8 mouse cellular contexts compared by ENCODE assay signal in the genomic region with DNA sequence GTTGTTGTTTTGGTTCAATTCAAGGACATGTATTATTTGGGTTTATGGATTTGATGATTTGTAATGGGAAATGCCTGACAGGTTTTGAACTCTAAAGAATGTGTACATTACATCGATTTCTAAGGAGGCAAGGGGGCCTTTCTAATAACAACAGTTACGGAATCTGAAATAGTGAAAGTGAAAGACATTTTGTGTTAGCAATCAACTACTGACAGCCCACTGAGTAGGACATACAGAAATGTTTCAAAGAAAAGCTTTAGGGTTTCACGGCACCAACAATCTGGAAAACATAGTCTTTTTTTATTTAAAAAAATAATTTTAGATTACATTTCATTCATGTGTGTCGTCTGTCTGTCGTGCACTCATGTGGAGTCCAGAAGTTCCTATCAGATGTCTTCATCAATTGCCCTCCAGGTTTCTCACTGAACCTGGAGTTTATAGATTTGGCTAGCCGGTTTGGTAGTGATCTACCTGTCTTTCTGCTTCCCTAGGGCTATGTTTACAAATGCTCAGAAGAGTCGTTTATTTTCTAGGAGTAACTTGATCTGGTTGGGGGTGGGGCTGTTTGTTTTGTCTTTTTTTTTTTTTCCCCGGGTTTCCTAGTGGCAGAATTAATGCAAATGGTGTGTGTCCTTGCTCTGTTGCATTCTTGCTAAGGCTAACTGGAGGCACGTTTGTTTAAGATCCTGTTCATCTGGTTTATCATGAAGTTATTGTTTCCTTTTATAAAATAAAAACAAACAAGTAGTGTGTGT. TPM values are rescaled to one million over a fixed set of nuclear protein-coding genes. Genes with fewer than 3 reads are reported as not detected.
DNase-seq lines count a peak whose midpoint lies in the region; ATAC-seq and TF ChIP-seq lines count a peak whose summit lies in the region.

No protein-coding gene starts in this region.

- peaks cover 2% of the 10 kb centered on the region for H3K36me3 ChIP-seq in erythroblast, embryonic 14.5 days (ENCODE audit: control insufficient read depth)
- H3K36me3 ChIP-seq in G1E (replicated peaks), result peaks cover 5% of the 10 kb centered on the region
- peaks cover 5% of the 10 kb centered on the region; the same call in 1 of the 2 replicates for H3K36me3 ChIP-seq in heart, embryonic 16.5 days (ENCODE audit: control insufficient read depth, insufficient read depth)
- 0 out of 2 replicates have a peak, but pooled peaks cover 5% of the 10 kb centered on the region for H3K36me3 ChIP-seq in liver, embryonic 12.5 days
- H3K36me3 ChIP-seq in thymus, adult 2 months (ENCODE audit: control insufficient read depth, insufficient read depth, low read length), result no peaks in the 10 kb centered on the region

- TF ChIP-seq POLR2A in thymus, adult 2 months (IDR thresholded peaks at IDR 0.05; ENCODE audit: control insufficient read depth, extremely low read depth, insufficient read depth, low read length, poor library complexity), result no peak

- H3K27ac ChIP-seq in heart, embryonic 16.5 days (ENCODE audit: low read length), result peak overlapping the region; percentile 82
- H3K27ac ChIP-seq in liver, embryonic 12.5 days, result 0 out of 2 replicates have a peak overlapping the region, but pooled peaks have one; percentile 30
- no peak overlapping the region for H3K27ac ChIP-seq in thymus, adult 2 months (ENCODE audit: control insufficient read depth, insufficient read depth, low read length)

- TF ChIP-seq CTCF in G1E (IDR thresholded peaks at IDR 0.05; ENCODE audit: low read depth, low read length), result no peak
- no peak for TF ChIP-seq CTCF in thymus, adult 2 months (IDR thresholded peaks at IDR 0.05; ENCODE audit: borderline replicate concordance, control insufficient read depth, extremely low read depth, insufficient read depth, low read length, poor library complexity)

- H3K9ac ChIP-seq in heart, embryonic 16.5 days (ENCODE audit: low read length), result peak overlapping the region; percentile 100
- peak overlapping the region; percentile 94 for H3K9ac ChIP-seq in liver, embryonic 12.5 days

- WGBS in heart, embryonic 16.5 days, result 8% methylated on average over 9 of the region's 9 CpGs
- WGBS in liver, embryonic 12.5 days (ENCODE audit: insufficient replicate concordance), result 11% methylated on average over 9 of the region's 9 CpGs
- 2% methylated on average over 9 of the region's 9 CpGs for WGBS in thymus, adult 2 months

- no peaks in the 10 kb centered on the region for H3K9me3 ChIP-seq in erythroblast, embryonic 14.5 days (ENCODE audit: control insufficient read depth, low read length)
- H3K9me3 ChIP-seq in G1E (replicated peaks), result no peaks in the 10 kb centered on the region; the same call in 1 of the 2 replicates
- H3K9me3 ChIP-seq in heart, embryonic 16.5 days (replicated peaks; ENCODE audit: control insufficient read depth, low read length), result no peaks in the 10 kb centered on the region
- no peaks in the 10 kb centered on the region for H3K9me3 ChIP-seq in liver, embryonic 12.5 days (replicated peaks)

- no peak for ATAC-seq in erythroblast, adult 5-6 weeks (replicated peaks; ENCODE audit: low FRiP score, poor library complexity, severe bottlenecking)
- ATAC-seq in G1E (ENCODE audit: extremely low read depth, insufficient number of reproducible peaks, low FRiP score, poor library complexity, severe bottlenecking), result no peak
- no peak for ATAC-seq in heart, embryonic 16.5 days (replicated peaks; ENCODE audit: extremely low read depth, insufficient read depth, low FRiP score)
- no peak for ATAC-seq in liver, embryonic 12.5 days

- peak overlapping the region; percentile 78 for H3K4me2 ChIP-seq in heart, embryonic 16.5 days (ENCODE audit: low read depth, low read length)
- H3K4me2 ChIP-seq in liver, embryonic 12.5 days, result peak overlapping the region; percentile 90

- H3K4me1 ChIP-seq in erythroblast, embryonic 14.5 days (ENCODE audit: control insufficient read depth), result peaks cover 38% of the 10 kb centered on the region
- H3K4me1 ChIP-seq in G1E (ENCODE audit: insufficient read depth, low read depth, low read length), result peaks cover 31% of the 10 kb centered on the region
- peaks cover 33% of the 10 kb centered on the region for H3K4me1 ChIP-seq in heart, embryonic 16.5 days (ENCODE audit: control insufficient read depth, insufficient read depth, low read length)
- H3K4me1 ChIP-seq in liver, embryonic 12.5 days, result peaks cover 16% of the 10 kb centered on the region
- H3K4me1 ChIP-seq in thymus, adult 2 months (replicated peaks; ENCODE audit: control insufficient read depth, insufficient read depth, low read length), result peaks cover 3% of the 10 kb centered on the region

- no peaks in the 10 kb centered on the region for H3K27me3 ChIP-seq in erythroblast, embryonic 14.5 days (ENCODE audit: control insufficient read depth)
- peaks cover 10% of the 10 kb centered on the region for H3K27me3 ChIP-seq in G1E (ENCODE audit: insufficient read depth, low read length)
- no peaks in the 10 kb centered on the region for H3K27me3 ChIP-seq in heart, embryonic 16.5 days (ENCODE audit: control insufficient read depth, insufficient read depth, low read length)
- no peaks in the 10 kb centered on the region for H3K27me3 ChIP-seq in liver, embryonic 12.5 days (replicated peaks)
- H3K27me3 ChIP-seq in thymus, adult 2 months (ENCODE audit: control insufficient read depth, insufficient read depth, low read length), result no peaks in the 10 kb centered on the region

- peak overlapping the region; percentile 94 for H3K4me3 ChIP-seq in erythroblast, embryonic 14.5 days (replicated peaks)
- H3K4me3 ChIP-seq in G1E (ENCODE audit: low read depth, low read length), result peak overlapping the region; percentile 49
- peak overlapping the region; percentile 97 for H3K4me3 ChIP-seq in heart, embryonic 16.5 days (ENCODE audit: low read length)
- H3K4me3 ChIP-seq in liver, embryonic 12.5 days, result peak overlapping the region; percentile 95
- H3K4me3 ChIP-seq in thymus, adult 2 months (ENCODE audit: control insufficient read depth, insufficient read depth, low read length), result no peak overlapping the region

- no peak for DNase-seq in G1E (ENCODE audit: low spot score)
- DNase-seq in spleen, adult 18-20 months, result no peak
- no peak for DNase-seq in thymus, adult 2 months
- DNase-seq in thymus, postnatal 25 days, result no peak

RNA-seq across cellular contexts. Expression of a gene that starts 0.8 kb away (rescaled TPM):
- 0.47 and 0.61 TPM in 2 replicates for polyA plus RNA-seq in erythroblast, embryonic 14.5 days (2012)
- 33.6 and 43.2 TPM in 2 replicates for total RNA-seq in erythroblast, adult 5-6 weeks (2015; ENCODE audit: low replicate concordance)
- total RNA-seq in erythroblast, adult 5-6 weeks (2017; ENCODE audit: low replicate concordance), result 21.0 and 25.0 TPM in 2 replicates
- 114 TPM in 2 replicates for total RNA-seq in G1E (2014; fragmentation: Nextera tagmentation)
- total RNA-seq in G1E (2017), result 32.8 and 35.9 TPM in 2 replicates
- polyA plus RNA-seq in G1E (2012), result 7.8 and 10.1 TPM in 2 replicates
- 864 and 927 TPM in 2 replicates for polyA plus RNA-seq in heart, embryonic 16.5 days (2015; fragmentation: Nextera tagmentation; extraction: Ambion mirVana)
- 83.4 and 86.0 TPM in 2 replicates for polyA plus RNA-seq in liver, embryonic 12.5 days (2016; fragmentation: Nextera tagmentation; extraction: Ambion mirVana)
- 28.9 and 29.2 TPM in 2 replicates for polyA plus RNA-seq in thymus, adult 2 months (2012; rRNA removed)

RNA-seq across cellular contexts. Expression of a gene that starts 46.6 kb away (rescaled TPM):
- polyA plus RNA-seq in erythroblast, embryonic 14.5 days (2012), result 0.14 TPM in 1 of 2 replicates, not detected in the other
- 13.0 and 14.6 TPM in 2 replicates for total RNA-seq in erythroblast, adult 5-6 weeks (2015; ENCODE audit: low replicate concordance)
- 3.6 and 6.0 TPM in 2 replicates for total RNA-seq in erythroblast, adult 5-6 weeks (2017; ENCODE audit: low replicate concordance)
- total RNA-seq in G1E (2014; fragmentation: Nextera tagmentation) (28.8 and 37.5 TPM in 2 replicates), G1E (2017) (17.1 and 18.7 TPM in 2 replicates)
- 0.94 and 1.4 TPM in 2 replicates for polyA plus RNA-seq in G1E (2012)
- 11.6 and 13.1 TPM in 2 replicates for polyA plus RNA-seq in heart, embryonic 16.5 days (2015; fragmentation: Nextera tagmentation; extraction: Ambion mirVana)
- polyA plus RNA-seq in liver, embryonic 12.5 days (2016; fragmentation: Nextera tagmentation; extraction: Ambion mirVana), result 4.3 and 4.5 TPM in 2 replicates
- polyA plus RNA-seq in thymus, adult 2 months (2012; rRNA removed), result 11.5 and 13.1 TPM in 2 replicates
